Mouse (Mus musculus): ENCODE results near the gene Spon2.

GRCm38 (mm10) chr5:33225673-33226072, 7.4 kb upstream of the Spon2 start:
- TF ChIP-seq CTCF (IDR thresholded peaks at IDR 0.05; ENCODE audit: borderline replicate concordance, extremely low read depth, insufficient read depth, insufficient read length), result no peak
- TF ChIP-seq POLR2A (IDR thresholded peaks at IDR 0.05; ENCODE audit: borderline replicate concordance, extremely low read depth, insufficient read depth, insufficient read length, poor library complexity, severe bottlenecking), result no peak

Data from brain, embryonic 14.5 days (tissue).